Mouse (Mus musculus) MEL (cell line): ENCODE measurements around the gene Mrvi1. TPM values are rescaled to one million over a fixed set of nuclear protein-coding genes. Genes with fewer than 3 reads are reported as not detected.

ENCODE experiments used
- DNase-seq: peaks from one replicate; pipeline ENCODE4 v3.0.0; 2011; ENCODE audit warnings: low read depth, low spot score
- H3K27ac ChIP-seq: 2 replicates; pipeline ENCODE4 v1.5.1; 2012; ENCODE audit warnings: low read depth, mild to moderate bottlenecking, control low read depth, low read length, moderate library complexity; ENCODE audit not compliant: control insufficient read depth
- H3K27me3 ChIP-seq, 2 experiments: fragments of 150-350 bp in 1 of 2; sonication (generic) in 1 of 2; 2 replicates each; pipeline ENCODE4 v1.6.1; 2012; ENCODE audit warnings: low read length in 2 of 2, mild to moderate bottlenecking in 2 of 2, improper control_type of control experiment in 1 of 2, moderate library complexity in 1 of 2; ENCODE audit not compliant: insufficient read depth in 2 of 2, control insufficient read depth in 1 of 2
- H3K36me3 ChIP-seq, 2 experiments: 2 replicates each; pipeline ENCODE4 v1.6.1; 2012 to 2014; ENCODE audit warnings: low read length in 2 of 2, improper control_type of control experiment in 1 of 2, inconsistent platforms in 1 of 2, mild to moderate bottlenecking in 1 of 2; ENCODE audit not compliant: insufficient read depth in 2 of 2, control insufficient read depth in 1 of 2
- H3K4me1 ChIP-seq, 2 experiments: fragments of 150-350 bp in 1 of 2; sonication (generic) in 1 of 2; 2 replicates each; pipeline ENCODE4 v1.6.1; 2012; ENCODE audit warnings: low read length in 2 of 2, improper control_type of control experiment in 1 of 2, mild to moderate bottlenecking in 1 of 2; ENCODE audit not compliant: insufficient read depth in 2 of 2, control insufficient read depth in 1 of 2
- H3K4me3 ChIP-seq, 2 experiments: fragments of 150-350 bp in 1 of 2; sonication (generic) in 1 of 2; 2 replicates each; pipeline ENCODE4 v1.5.1; 2012; ENCODE audit warnings: low read depth in 2 of 2, low read length in 2 of 2, mild to moderate bottlenecking in 2 of 2, moderate library complexity in 2 of 2, control low read depth in 1 of 2, improper control_type of control experiment in 1 of 2; ENCODE audit not compliant: control insufficient read depth in 1 of 2, insufficient read depth in 1 of 2
- H3K79me2 ChIP-seq: 2 replicates; pipeline ENCODE4 v1.6.1; 2012; ENCODE audit warnings: mild to moderate bottlenecking, low read length, moderate library complexity; ENCODE audit not compliant: control insufficient read depth, poor library complexity, insufficient read depth
- H3K9ac ChIP-seq: 2 replicates; pipeline ENCODE4 v1.6.1; 2012; ENCODE audit warnings: low read depth, mild to moderate bottlenecking, control low read depth, low read length, moderate library complexity; ENCODE audit not compliant: control insufficient read depth, poor library complexity, severe bottlenecking
- H3K9me3 ChIP-seq: fragments of 150-350 bp; sonication (generic); replicated peaks from 2 replicates; pipeline ENCODE4 v1.6.1; 2012; ENCODE audit warnings: mild to moderate bottlenecking, low read length, improper control_type of control experiment, moderate library complexity; ENCODE audit not compliant: insufficient read depth
- BHLHE40 ChIP-seq: IDR thresholded peaks from 2 replicates; pipeline ENCODE4 v1.6.1; 2012; ENCODE audit warnings: low read depth, mild to moderate bottlenecking, inconsistent platforms, low read length, improper control_type of control experiment, borderline replicate concordance
- CHD1 ChIP-seq: IDR thresholded peaks from 2 replicates; pipeline ENCODE4 v1.6.1; 2012; ENCODE audit warnings: low read depth, mild to moderate bottlenecking, inconsistent platforms, low read length, improper control_type of control experiment
- CHD2 ChIP-seq: IDR thresholded peaks from 2 replicates; pipeline ENCODE4 v1.6.1; 2011; ENCODE audit warnings: low read length, improper control_type of control experiment
- CTCF ChIP-seq, 3 experiments: IDR thresholded peaks in 2 of 3; conservative IDR thresholded peaks in 1 of 3; 2 replicates each; pipeline ENCODE4 v1.5.1; 2011 to 2012; ENCODE audit warnings: low read length in 3 of 3, low read depth in 2 of 3, mild to moderate bottlenecking in 2 of 3, improper control_type of control experiment in 1 of 3, inconsistent platforms in 1 of 3, mixed read lengths in 1 of 3, moderate library complexity in 1 of 3; ENCODE audit not compliant: control insufficient read depth in 1 of 3, insufficient read depth in 1 of 3, poor library complexity in 1 of 3, severe bottlenecking in 1 of 3
- E2F4 ChIP-seq: IDR thresholded peaks from 2 replicates; pipeline ENCODE4 v1.6.1; 2011; ENCODE audit warnings: low read depth, low read length, improper control_type of control experiment, borderline replicate concordance
- ELF1 ChIP-seq: IDR thresholded peaks from 2 replicates; pipeline ENCODE4 v1.6.1; 2014; ENCODE audit warnings: low read depth, mild to moderate bottlenecking, inconsistent platforms, low read length, improper control_type of control experiment, moderate library complexity
- EP300 ChIP-seq, 2 experiments: IDR thresholded peaks; 2 replicates each; pipeline ENCODE4 v1.6.1; 2011; ENCODE audit warnings: improper control_type of control experiment in 2 of 2, low read length in 2 of 2, low read depth in 1 of 2, mild to moderate bottlenecking in 1 of 2
- ETS1 ChIP-seq: IDR thresholded peaks from 2 replicates; pipeline ENCODE4 v1.6.1; 2012; ENCODE audit warnings: low read depth, mild to moderate bottlenecking, inconsistent platforms, low read length, improper control_type of control experiment, moderate library complexity
- GABPA ChIP-seq: IDR thresholded peaks from 2 replicates; pipeline ENCODE4 v1.6.1; 2012; ENCODE audit warnings: low read depth, mild to moderate bottlenecking, inconsistent platforms, low read length, improper control_type of control experiment, moderate library complexity
- GATA1 ChIP-seq: IDR thresholded peaks from 2 replicates; pipeline ENCODE4 v1.6.1; 2011; ENCODE audit warnings: low read depth, low read length, improper control_type of control experiment
- HCFC1 ChIP-seq: IDR thresholded peaks from 2 replicates; pipeline ENCODE4 v1.6.1; 2012; ENCODE audit warnings: low read depth, mild to moderate bottlenecking, inconsistent platforms, low read length, improper control_type of control experiment, moderate library complexity
- JUND ChIP-seq: IDR thresholded peaks from 2 replicates; pipeline ENCODE4 v1.6.1; 2011; ENCODE audit warnings: low read depth, mild to moderate bottlenecking, improper control_type of control experiment, low read length
- KAT2A ChIP-seq: conservative IDR thresholded peaks from 2 replicates; pipeline ENCODE4 v1.6.1; 2012; ENCODE audit warnings: low read depth, low read length, improper control_type of control experiment, inconsistent platforms
- MAFK ChIP-seq: IDR thresholded peaks from 2 replicates; pipeline ENCODE4 v1.6.1; 2011; ENCODE audit warnings: low read depth, mild to moderate bottlenecking, low read length, improper control_type of control experiment, borderline replicate concordance
- MAZ ChIP-seq: IDR thresholded peaks from 2 replicates; pipeline ENCODE4 v1.6.1; 2012; ENCODE audit warnings: low read depth, mild to moderate bottlenecking, inconsistent platforms, low read length, improper control_type of control experiment
- MEF2A ChIP-seq: IDR thresholded peaks from 2 replicates; pipeline ENCODE4 v1.6.1; 2014; ENCODE audit warnings: low read depth, mild to moderate bottlenecking, inconsistent platforms, low read length, improper control_type of control experiment; ENCODE audit not compliant: poor library complexity, insufficient replicate concordance, severe bottlenecking; ENCODE audit errors: extremely low read depth
- MXI1 ChIP-seq: IDR thresholded peaks from 2 replicates; pipeline ENCODE4 v1.6.1; 2011; ENCODE audit warnings: mild to moderate bottlenecking, low read depth, low read length, improper control_type of control experiment
- MYB ChIP-seq: IDR thresholded peaks from 2 replicates; pipeline ENCODE4 v1.6.1; 2011; ENCODE audit warnings: mild to moderate bottlenecking, low read depth, low read length, improper control_type of control experiment
- MYC ChIP-seq: IDR thresholded peaks from 2 replicates; pipeline ENCODE4 v1.6.1; 2011; ENCODE audit warnings: low read depth, mild to moderate bottlenecking, low read length, improper control_type of control experiment, moderate library complexity
- NELFE ChIP-seq: IDR thresholded peaks from 2 replicates; pipeline ENCODE4 v1.6.1; 2011; ENCODE audit warnings: low read depth, low read length, improper control_type of control experiment
- NRF1 ChIP-seq: IDR thresholded peaks from 2 replicates; pipeline ENCODE4 v1.6.1; 2014; ENCODE audit warnings: low read depth, mild to moderate bottlenecking, inconsistent platforms, low read length, improper control_type of control experiment, moderate library complexity; ENCODE audit not compliant: poor library complexity, insufficient read depth, severe bottlenecking
- POLR2A ChIP-seq, 2 experiments: IDR thresholded peaks; 2 replicates each; pipeline ENCODE4 v1.6.1; 2011 to 2012; ENCODE audit warnings: low read length in 2 of 2, mild to moderate bottlenecking in 2 of 2, control low read depth in 1 of 2, improper control_type of control experiment in 1 of 2, low read depth in 1 of 2, moderate library complexity in 1 of 2; ENCODE audit not compliant: control insufficient read depth in 1 of 2, insufficient read depth in 1 of 2, poor library complexity in 1 of 2
- POLR2AphosphoS2 ChIP-seq: IDR thresholded peaks from 2 replicates; pipeline ENCODE4 v1.6.1; 2011; ENCODE audit warnings: low read length, improper control_type of control experiment
- POLR2AphosphoS5 ChIP-seq: IDR thresholded peaks from 2 replicates; pipeline ENCODE4 v1.6.1; 2012; ENCODE audit warnings: low read depth, borderline replicate concordance, mild to moderate bottlenecking, inconsistent platforms, low read length, moderate library complexity, mixed read lengths
- RAD21 ChIP-seq: IDR thresholded peaks from 2 replicates; pipeline ENCODE4 v1.6.1; 2011; ENCODE audit warnings: mild to moderate bottlenecking, low read depth, low read length, improper control_type of control experiment
- RCOR1 ChIP-seq: IDR thresholded peaks from 2 replicates; pipeline ENCODE4 v1.6.1; 2012; ENCODE audit warnings: low read depth, mild to moderate bottlenecking, inconsistent platforms, low read length, improper control_type of control experiment
- SIN3A ChIP-seq: IDR thresholded peaks from 2 replicates; pipeline ENCODE4 v1.6.1; 2012; ENCODE audit warnings: low read length, improper control_type of control experiment, inconsistent platforms
- SMC3 ChIP-seq: IDR thresholded peaks from 2 replicates; pipeline ENCODE4 v1.6.1; 2011; ENCODE audit warnings: low read depth, low read length, improper control_type of control experiment
- TAL1 ChIP-seq: IDR thresholded peaks from 2 replicates; pipeline ENCODE4 v1.6.1; 2012; ENCODE audit warnings: mild to moderate bottlenecking, inconsistent platforms, low read length, moderate library complexity, mixed read lengths
- TBP ChIP-seq: IDR thresholded peaks from 2 replicates; pipeline ENCODE4 v1.8.0; 2011; ENCODE audit warnings: low read depth, low read length, improper control_type of control experiment
- TCF12 ChIP-seq: IDR thresholded peaks from 2 replicates; pipeline ENCODE4 v1.6.1; 2014; ENCODE audit warnings: low read depth, mild to moderate bottlenecking, inconsistent platforms, low read length, improper control_type of control experiment, moderate library complexity
- UBTF ChIP-seq: IDR thresholded peaks from 2 replicates; pipeline ENCODE4 v1.6.1; 2012; ENCODE audit warnings: low read depth, mild to moderate bottlenecking, inconsistent platforms, low read length, improper control_type of control experiment, moderate library complexity, borderline replicate concordance; ENCODE audit not compliant: insufficient read depth
- USF1 ChIP-seq: IDR thresholded peaks from 2 replicates; pipeline ENCODE4 v1.6.1; 2014; ENCODE audit warnings: low read depth, mild to moderate bottlenecking, inconsistent platforms, low read length, improper control_type of control experiment, moderate library complexity
- USF2 ChIP-seq, 2 experiments: IDR thresholded peaks; 2 replicates each; pipeline ENCODE4 v1.6.1; 2011 to 2012; ENCODE audit warnings: improper control_type of control experiment in 2 of 2, low read length in 2 of 2, borderline replicate concordance in 1 of 2, inconsistent platforms in 1 of 2, low read depth in 1 of 2, mild to moderate bottlenecking in 1 of 2; ENCODE audit not compliant: insufficient read depth in 1 of 2
- ZC3H11A ChIP-seq: IDR thresholded peaks from 2 replicates; pipeline ENCODE4 v1.6.1; 2012; ENCODE audit warnings: low read depth, mild to moderate bottlenecking, inconsistent platforms, low read length, improper control_type of control experiment
- ZKSCAN1 ChIP-seq: IDR thresholded peaks from 2 replicates; pipeline ENCODE4 v1.6.1; 2012; ENCODE audit warnings: low read depth, mild to moderate bottlenecking, inconsistent platforms, low read length, improper control_type of control experiment, moderate library complexity
- ZMIZ1 ChIP-seq: IDR thresholded peaks from 2 replicates; pipeline ENCODE4 v1.6.1; 2012; ENCODE audit warnings: low read depth, mild to moderate bottlenecking, inconsistent platforms, low read length, improper control_type of control experiment, moderate library complexity
- ZNF384 ChIP-seq: IDR thresholded peaks from 2 replicates; pipeline ENCODE4 v1.6.1; 2012; ENCODE audit warnings: low read depth, mild to moderate bottlenecking, inconsistent platforms, low read length, improper control_type of control experiment
- polyA plus RNA-seq, 2 experiments: library from polyadenylated mRNA; stranded (reverse) in 1 of 2; unstranded in 1 of 2; fragments of >175 nt in 1 of 2; fragments of >200 nt in 1 of 2; gene quantifications; 2 replicates each; pipeline versions ENCODE4 v1.2.1 to v1.2.4; 2012; ENCODE audit warnings: low replicate concordance in 2 of 2, low read depth in 1 of 2; ENCODE audit not compliant: insufficient read length in 2 of 2, insufficient read depth in 1 of 2, missing spikeins in 1 of 2
- total RNA-seq: library from RNA; depleted of rRNA; stranded (reverse); fragments of 300-350 nt; gene quantifications from 2 replicates; pipeline ENCODE4 v1.2.3, GENCODE M21; 2012

Gene Mrvi1
- total and polyA plus RNA-seq, 3 experiments: 0.19 to 0.92 TPM; not detected in 1

GRCm38 (mm10) chr7:110947616-110948015 is 34.6 kb downstream of the Mrvi1 start:
- peak overlapping the region; percentile 2; the same call in 1 of the 2 replicates for H3K9ac ChIP-seq
- peak; percentile 64 for DNase-seq
- H3K27ac ChIP-seq: peak overlapping the region; percentile 17
- no peaks in the 10 kb centered on the region for H3K79me2 ChIP-seq
- peaks cover 9 to 21% of the 10 kb centered on the region in 2 experiments for H3K4me1 ChIP-seq
- H3K36me3 ChIP-seq: peaks cover 0 to 16% of the 10 kb centered on the region in 2 experiments; a peak in 2 of 4 replicates
- H3K9me3 ChIP-seq: no peaks in the 10 kb centered on the region
- H3K27me3 ChIP-seq: no peaks in the 10 kb centered on the region
- H3K4me3 ChIP-seq: no peak overlapping the region
- no peak for TF ChIP-seq MAFK
- TF ChIP-seq TCF12: peak; percentile 41; the same call in 1 of the 2 replicates
- TF ChIP-seq ETS1: peak; percentile 58; the same call in 1 of the 2 replicates
- peak; percentile 64 for TF ChIP-seq TAL1
- TF ChIP-seq ZC3H11A: no peak
- 0 out of 2 replicates have a peak, but pooled peaks have one; percentile 21 for TF ChIP-seq SIN3A
- no peak for TF ChIP-seq MXI1
- peak; percentile 69 to 73 for TF ChIP-seq EP300 (IDR thresholded peaks at IDR 0.05; ENCODE audit: low read depth in 1 of 2, low read length in 2 of 2)
- TF ChIP-seq ZNF384: no peak
- peak; percentile 40; the same call in 1 of the 2 replicates for TF ChIP-seq RCOR1
- TF ChIP-seq POLR2A (IDR thresholded peaks at IDR 0.05; ENCODE audit: control insufficient read depth in 1 of 2, insufficient read depth in 1 of 2, low read depth in 1 of 2, low read length in 2 of 2, poor library complexity in 1 of 2): no peak
- no peak for TF ChIP-seq TBP
- no peak for TF ChIP-seq CTCF (IDR thresholded peaks at IDR 0.05 in 2 of 3, conservative IDR thresholded peaks at IDR 0.05 in 1 of 3; ENCODE audit: control insufficient read depth in 1 of 3, insufficient read depth in 1 of 3, low read depth in 2 of 3, low read length in 3 of 3, poor library complexity in 1 of 3, severe bottlenecking in 1 of 3)
- TF ChIP-seq GATA1: peak; percentile 44; the same call in 1 of the 2 replicates
- no peak for TF ChIP-seq HCFC1
- TF ChIP-seq POLR2AphosphoS2: no peak
- TF ChIP-seq CHD2: no peak
- no peak for TF ChIP-seq NELFE
- TF ChIP-seq NRF1: no peak
- TF ChIP-seq CHD1: no peak
- TF ChIP-seq UBTF: no peak
- no peak for TF ChIP-seq ZMIZ1
- TF ChIP-seq ELF1: peak; percentile 64
- TF ChIP-seq USF1: no peak
- no peak for TF ChIP-seq MAZ
- TF ChIP-seq SMC3: no peak
- no peak for TF ChIP-seq ZKSCAN1
- no peak for TF ChIP-seq MEF2A
- TF ChIP-seq KAT2A: no peak
- no peak for TF ChIP-seq POLR2AphosphoS5
- TF ChIP-seq E2F4: no peak
- no peak for TF ChIP-seq JUND
- no peak for TF ChIP-seq MYC
- no peak for TF ChIP-seq MYB
- TF ChIP-seq BHLHE40: no peak
- TF ChIP-seq RAD21: no peak
- TF ChIP-seq GABPA: no peak
- TF ChIP-seq USF2 (IDR thresholded peaks at IDR 0.05; ENCODE audit: borderline replicate concordance in 1 of 2, insufficient read depth in 1 of 2, low read depth in 1 of 2, low read length in 2 of 2): no peak
